Mouse (Mus musculus) heart, embryonic 12.5 days (tissue): ENCODE measurements around the gene Mcrip2. TPM values are rescaled to one million over a fixed set of nuclear protein-coding genes. Genes with fewer than 3 reads are reported as not detected.

Source experiments
- ATAC-seq: fragments of 200-750 bp; cut with Nextera tagmentation; 2 replicates; pipeline ENCODE4 v1.8.0; 2017; ENCODE audit warnings: moderate TSS enrichment, moderate library complexity; ENCODE audit not compliant: insufficient number of reproducible peaks, low FRiP score
- H3K27ac ChIP-seq: fragments of 300-500 bp; sonication (generic); 2 replicates; pipeline ENCODE4 v1.5.1; 2016; ENCODE audit warnings: mild to moderate bottlenecking, moderate library complexity; ENCODE audit not compliant: poor library complexity, severe bottlenecking
- H3K27me3 ChIP-seq: fragments of 300-500 bp; sonication (generic); replicated peaks from 2 replicates; pipeline ENCODE4 v1.6.1; 2016; ENCODE audit warnings: mild to moderate bottlenecking, moderate library complexity
- H3K36me3 ChIP-seq: fragments of 300-500 bp; sonication (generic); 2 replicates; pipeline ENCODE4 v1.6.1; 2016; ENCODE audit warnings: mild to moderate bottlenecking, moderate library complexity
- H3K4me1 ChIP-seq: fragments of 300-500 bp; sonication (generic); replicated peaks from 2 replicates; pipeline ENCODE4 v1.6.1; 2016; ENCODE audit warnings: mild to moderate bottlenecking
- H3K4me2 ChIP-seq: fragments of 300-500 bp; sonication (generic); 2 replicates; pipeline ENCODE4 v1.6.1; 2016; ENCODE audit warnings: mild to moderate bottlenecking, moderate library complexity
- H3K4me3 ChIP-seq: fragments of 300-500 bp; sonication (generic); 2 replicates; pipeline ENCODE4 v1.5.1; 2016; ENCODE audit warnings: mild to moderate bottlenecking
- H3K9ac ChIP-seq: fragments of 300-500 bp; sonication (generic); 2 replicates; pipeline ENCODE4 v1.6.1; 2016; ENCODE audit warnings: mild to moderate bottlenecking, moderate library complexity
- H3K9me3 ChIP-seq: fragments of 300-500 bp; sonication (generic); replicated peaks from 2 replicates; pipeline ENCODE4 v1.6.1; 2016; ENCODE audit warnings: mild to moderate bottlenecking, moderate library complexity
- WGBS: fragments of 180-500 bp; shearing (Covaris S2); methylation state at CpG from one replicate; pipeline ENCODE4 v1.1.7; 2016; 5-methylcytosine and 5-hydroxymethylcytosine counted together
- polyA plus RNA-seq: library from polyadenylated mRNA; unstranded; fragments of >200 nt; fragmentation: Nextera tagmentation; extraction: Ambion mirVana; gene quantifications from 2 replicates; pipeline ENCODE4 v1.2.1, GENCODE M21; 2016

Mcrip2 gene
- polyA plus RNA-seq, 1 experiment from 2014 or later: 161 TPM

DNA sequence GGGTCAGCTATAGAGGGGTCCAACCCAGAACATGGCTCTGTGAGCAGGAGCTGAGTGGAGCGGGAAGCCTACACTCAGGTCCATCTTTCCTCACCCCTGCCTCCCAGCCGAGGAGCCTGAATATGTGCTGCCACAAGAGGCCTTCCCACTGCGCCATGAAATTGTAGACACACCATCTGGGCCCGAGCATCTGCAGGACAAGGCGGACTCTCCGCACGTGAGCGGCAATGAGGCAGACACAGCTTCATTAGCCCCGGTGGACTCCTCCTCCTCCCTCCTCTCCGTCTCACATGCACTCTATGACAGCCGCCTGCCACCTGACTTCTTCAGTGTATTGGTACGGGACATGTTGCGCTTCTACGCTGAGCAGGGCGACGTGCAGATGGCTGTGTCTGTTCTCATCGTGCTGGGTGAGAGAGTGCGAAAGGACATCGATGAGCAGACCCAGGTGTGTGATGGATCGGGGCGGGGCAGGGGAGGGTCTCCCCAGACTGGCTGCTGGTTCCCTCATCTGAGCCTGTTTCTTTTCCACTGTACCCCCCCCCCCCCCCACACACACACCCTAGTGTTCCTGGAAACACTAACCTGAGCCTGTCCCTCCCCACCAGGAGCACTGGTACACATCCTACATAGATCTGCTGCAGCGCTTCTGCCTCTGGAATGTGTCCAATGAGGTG lies 40.9 kb downstream of the Mcrip2 start:
- peak overlapping the region; percentile 83; the same call in 1 of the 2 replicates for H3K4me2 ChIP-seq
- 0 out of 2 replicates have a peak overlapping the region, but pooled peaks have one; percentile 3 for H3K4me3 ChIP-seq
- 0 out of 2 replicates have a peak, but pooled peaks cover under 1% of the 10 kb centered on the region for H3K27me3 ChIP-seq
- 90% methylated on average over 22 of the region's 22 CpGs for WGBS
- peaks cover 52% of the 10 kb centered on the region for H3K36me3 ChIP-seq
- H3K4me1 ChIP-seq: peaks cover 66% of the 10 kb centered on the region
- no peak overlapping the region for H3K9ac ChIP-seq
- no peaks in the 10 kb centered on the region for H3K9me3 ChIP-seq
- ATAC-seq: no peak
- no peak overlapping the region for H3K27ac ChIP-seq

DNA sequence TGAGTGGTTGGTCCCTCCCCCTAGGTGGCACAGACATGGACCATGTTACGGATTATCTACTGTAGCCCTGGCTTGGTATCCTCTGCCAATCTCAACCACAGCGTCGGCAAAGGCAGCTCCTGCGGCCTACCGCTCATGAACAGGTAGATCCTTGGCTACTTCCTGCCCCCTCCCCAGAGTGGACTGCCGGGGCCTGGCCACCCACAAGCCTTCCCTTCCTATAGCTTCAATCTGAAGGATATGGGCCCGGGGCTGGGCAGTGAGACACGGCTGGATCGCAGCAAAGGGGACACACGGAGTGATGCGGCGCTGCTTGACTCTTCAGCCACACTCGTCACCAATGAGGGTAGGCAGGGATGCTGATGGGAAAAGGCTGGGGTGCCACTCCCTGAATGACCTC lies 41.6 kb downstream of the Mcrip2 start:
- peaks cover 52% of the 10 kb centered on the region for H3K36me3 ChIP-seq
- H3K4me1 ChIP-seq: peaks cover 65% of the 10 kb centered on the region
- no peak overlapping the region for H3K4me2 ChIP-seq
- no peak overlapping the region for H3K4me3 ChIP-seq
- H3K9me3 ChIP-seq: no peaks in the 10 kb centered on the region
- H3K27ac ChIP-seq: no peak overlapping the region
- 91% methylated on average over 13 of the region's 13 CpGs for WGBS
- peaks cover 8% of the 10 kb centered on the region for H3K27me3 ChIP-seq
- ATAC-seq: no peak
- H3K9ac ChIP-seq: no peak overlapping the region

DNA sequence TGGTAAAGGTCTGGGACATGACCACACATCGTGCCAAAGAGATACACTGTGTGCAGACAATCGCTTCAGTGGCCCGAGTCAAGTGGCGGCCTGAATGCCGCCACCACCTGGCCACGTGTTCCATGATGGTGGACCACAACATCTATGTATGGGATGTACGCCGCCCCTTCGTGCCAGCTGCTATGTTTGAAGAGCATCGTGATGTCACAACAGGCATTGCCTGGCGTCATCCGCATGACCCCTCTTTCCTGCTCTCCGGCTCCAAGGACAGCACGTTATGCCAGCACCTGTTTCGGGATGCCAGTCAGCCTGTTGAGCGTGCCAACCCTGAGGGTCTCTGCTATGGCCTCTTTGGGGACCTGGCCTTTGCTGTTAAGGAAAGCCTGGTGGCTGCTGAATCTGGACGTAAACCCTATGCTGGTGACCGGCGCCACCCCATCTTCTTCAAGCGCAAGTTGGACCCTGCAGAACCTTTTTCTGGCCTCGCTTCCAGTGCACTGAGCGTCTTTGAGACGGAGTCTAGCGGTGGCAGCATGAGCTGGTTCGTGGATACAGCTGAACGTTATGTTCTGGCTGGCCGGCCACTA lies 42.5 kb downstream of the Mcrip2 start:
- 92% methylated on average over 27 of the region's 27 CpGs for WGBS
- Histone ChIP-seq H3K4me3 (no peak overlapping the region), H3K36me3 (peaks cover 45% of the 10 kb centered on the region), H3K27me3 (peaks cover 16% of the 10 kb centered on the region), H3K9me3 (no peaks in the 10 kb centered on the region), H3K4me1 (peaks cover 56% of the 10 kb centered on the region), H3K4me2 (no peak overlapping the region), H3K27ac (no peak overlapping the region), H3K9ac (no peak overlapping the region; the same call in 1 of the 2 replicates)
- no peak for ATAC-seq

DNA sequence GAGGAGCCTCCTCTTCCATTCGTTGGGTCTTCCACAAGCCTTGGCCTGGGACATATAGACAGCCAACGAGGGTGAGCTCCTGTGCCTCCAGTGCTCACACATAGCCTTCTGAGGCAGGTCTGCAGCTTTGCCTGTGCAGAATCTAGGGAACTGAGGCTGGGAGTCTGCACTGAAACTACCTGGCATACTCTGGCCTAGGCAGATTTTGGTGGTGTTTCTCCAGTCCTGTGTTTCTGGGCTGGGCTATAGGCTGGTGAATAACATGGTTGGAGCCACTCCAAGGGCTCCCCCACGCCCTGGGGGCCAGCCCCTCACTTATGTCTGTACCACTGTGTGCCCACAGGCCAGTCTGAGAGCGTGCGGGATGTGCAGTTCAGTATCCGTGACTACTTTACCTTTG lies 43.3 kb downstream of the Mcrip2 start:
- peak overlapping the region; percentile 97; the same call in 1 of the 2 replicates for H3K4me2 ChIP-seq
- H3K27ac ChIP-seq: no peak overlapping the region
- H3K9me3 ChIP-seq: no peaks in the 10 kb centered on the region
- no peak for ATAC-seq
- 88% methylated on average over 6 of the region's 6 CpGs for WGBS
- H3K27me3 ChIP-seq: peaks cover 22% of the 10 kb centered on the region
- no peak overlapping the region for H3K4me3 ChIP-seq
- peaks cover 48% of the 10 kb centered on the region for H3K4me1 ChIP-seq
- no peak overlapping the region for H3K9ac ChIP-seq
- peaks cover 37% of the 10 kb centered on the region for H3K36me3 ChIP-seq

GRCm38 (mm10) chr17:25824362-25825142 lies 44.0 kb downstream of the Mcrip2 start:
- H3K4me3 ChIP-seq: peak overlapping the region; percentile 73
- peak overlapping the region; percentile 97 for H3K4me2 ChIP-seq
- peaks cover 42% of the 10 kb centered on the region for H3K4me1 ChIP-seq
- peak overlapping the region; percentile 67 for H3K9ac ChIP-seq
- no peaks in the 10 kb centered on the region for H3K9me3 ChIP-seq
- peaks cover 29% of the 10 kb centered on the region for H3K36me3 ChIP-seq
- ATAC-seq: no peak
- peaks cover 30% of the 10 kb centered on the region for H3K27me3 ChIP-seq
- 69% methylated on average over 17 of the region's 17 CpGs for WGBS
- H3K27ac ChIP-seq: no peak overlapping the region

DNA sequence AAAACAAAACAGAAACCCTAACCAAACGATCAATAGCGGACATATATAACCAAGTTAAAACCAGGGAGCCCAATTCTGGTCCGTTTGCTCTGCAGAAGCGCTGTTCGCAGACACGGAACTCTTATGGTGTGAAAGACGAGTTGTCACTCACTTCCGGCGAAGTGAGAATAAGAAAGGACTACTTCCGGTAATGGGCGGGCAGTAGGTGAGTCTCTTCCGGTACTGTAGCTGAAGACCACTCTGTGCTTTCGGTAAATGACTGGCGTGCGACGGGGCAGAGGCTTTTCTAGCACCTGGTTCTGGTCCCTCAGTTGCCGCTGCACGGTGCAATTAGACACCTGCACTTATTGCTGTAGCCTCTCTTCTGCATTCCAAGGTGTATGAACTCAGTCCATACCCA lies 45.1 kb downstream of the Mcrip2 start, which contains the start of gene Wdr24:
Wdr24 (plus strand) TSS at position 176 of the 400 bp plus-strand sequence.
- Histone ChIP-seq H3K27me3 (peaks cover 41% of the 10 kb centered on the region), H3K4me3 (peak within 1 kb of the TSS; percentile 73), H3K9me3 (no peaks in the 10 kb centered on the region), H3K9ac (peak within 1 kb of the TSS; percentile 67), H3K27ac (0 out of 2 replicates have a peak within 1 kb of the TSS, but pooled peaks have one; percentile 39), H3K4me2 (peak within 1 kb of the TSS; percentile 97), H3K36me3 (peaks cover 29% of the 10 kb centered on the region), H3K4me1 (peaks cover 42% of the 10 kb centered on the region)
- WGBS: under 1% methylated on average over 18 of the region's 18 CpGs
- peak; percentile 61; the same call in 1 of the 2 replicates for ATAC-seq

DNA sequence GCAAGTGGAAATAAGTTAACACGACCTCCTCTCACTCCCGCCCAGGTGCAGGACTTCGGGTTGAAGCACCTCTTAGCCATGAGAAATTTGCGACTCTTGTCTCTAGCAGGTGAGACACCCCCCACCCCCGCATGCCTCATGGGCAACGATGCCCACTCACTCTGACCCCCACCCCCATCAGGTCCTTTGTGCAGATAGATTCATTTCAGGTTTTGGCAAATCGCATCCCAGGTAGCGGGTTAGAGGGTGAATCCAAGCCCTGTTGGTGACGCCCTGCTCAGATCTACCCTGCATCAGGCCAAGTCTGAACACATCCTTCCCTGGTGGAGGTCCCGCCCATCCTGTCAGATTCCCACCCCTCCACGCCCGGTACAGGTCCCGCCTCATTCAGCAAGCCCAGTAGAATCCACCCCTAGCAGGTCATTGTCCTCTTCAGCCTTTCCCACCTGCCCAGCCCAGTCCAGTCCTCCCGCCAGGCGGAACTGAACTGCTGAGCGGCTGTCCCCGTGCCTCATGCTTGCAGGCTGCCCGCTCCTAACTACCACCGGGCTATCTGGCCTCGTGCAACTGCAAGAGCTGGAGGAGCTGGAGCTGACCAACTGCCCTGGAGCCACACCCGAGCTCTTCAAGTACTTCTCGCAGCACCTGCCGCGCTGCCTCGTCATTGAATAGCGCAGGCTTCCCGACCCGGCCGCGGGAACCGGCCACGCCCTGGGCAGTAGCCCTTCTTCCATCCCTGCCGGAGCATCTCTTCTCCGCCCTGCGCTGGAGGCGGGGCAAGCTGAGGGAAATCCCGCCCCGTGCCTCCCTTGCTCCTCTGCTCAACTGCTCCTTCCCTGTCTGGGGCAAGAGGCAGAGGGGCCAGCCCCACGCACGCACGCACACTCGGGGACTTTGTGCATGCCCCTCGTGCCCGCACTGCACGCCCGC lies 49.4 kb downstream of the Mcrip2 start:
- Histone ChIP-seq H3K27ac (no peak overlapping the region), H3K4me2 (no peak overlapping the region), H3K9me3 (no peaks in the 10 kb centered on the region), H3K27me3 (peaks cover 83% of the 10 kb centered on the region), H3K4me3 (peak overlapping the region; percentile 10), H3K9ac (0 out of 2 replicates have a peak overlapping the region, but pooled peaks have one; percentile 3), H3K36me3 (no peaks in the 10 kb centered on the region), H3K4me1 (peaks cover 9% of the 10 kb centered on the region)
- WGBS: 6% methylated on average over 46 of the region's 46 CpGs
- peak; percentile 37; the same call in 1 of the 2 replicates for ATAC-seq

DNA sequence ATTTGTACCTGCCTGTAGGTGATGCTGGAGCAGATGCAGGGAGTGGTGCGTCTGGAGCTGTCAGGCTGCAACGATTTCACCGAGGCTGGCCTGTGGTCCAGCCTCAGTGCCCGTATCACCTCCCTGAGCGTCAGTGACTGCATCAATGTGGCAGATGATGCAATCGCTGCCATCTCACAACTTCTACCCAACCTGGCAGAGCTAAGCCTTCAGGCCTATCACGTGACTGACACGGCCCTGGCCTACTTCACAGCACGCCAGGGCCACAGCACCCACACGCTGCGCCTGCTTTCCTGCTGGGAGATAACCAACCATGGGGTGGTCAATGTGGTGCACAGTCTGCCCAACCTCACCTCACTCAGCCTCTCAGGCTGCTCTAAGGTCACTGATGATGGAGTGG lies 50.9 kb downstream of the Mcrip2 start:
- Histone ChIP-seq H3K27ac (no peak overlapping the region), H3K4me3 (no peak overlapping the region), H3K4me1 (peaks cover 9% of the 10 kb centered on the region), H3K9ac (no peak overlapping the region), H3K4me2 (no peak overlapping the region), H3K36me3 (no peaks in the 10 kb centered on the region), H3K9me3 (no peaks in the 10 kb centered on the region), H3K27me3 (peaks cover 95% of the 10 kb centered on the region)
- WGBS: 74% methylated on average over 11 of the region's 11 CpGs
- no peak for ATAC-seq
